Mouse (Mus musculus) heart, embryonic 13.5 days (tissue): ENCODE measurements around the gene Spef1. TPM values are rescaled to one million over a fixed set of nuclear protein-coding genes. Genes with fewer than 3 reads are reported as not detected.

ENCODE experiments used
- ATAC-seq: fragments of 200-750 bp; cut with Nextera tagmentation; 2 replicates; pipeline ENCODE4 v1.8.0; 2017; ENCODE audit warnings: moderate TSS enrichment; ENCODE audit not compliant: insufficient number of reproducible peaks, low FRiP score, low TSS enrichment; ENCODE audit errors: extremely low read depth
- H3K27ac ChIP-seq: fragments of 300-500 bp; sonication (generic); replicated peaks from 2 replicates; pipeline ENCODE4 v1.5.1; 2015; ENCODE audit warnings: moderate library complexity, mild to moderate bottlenecking, inconsistent platforms
- H3K27me3 ChIP-seq: fragments of 300-500 bp; sonication (generic); replicated peaks from 2 replicates; pipeline ENCODE4 v1.6.1; 2015; ENCODE audit warnings: mild to moderate bottlenecking, inconsistent platforms
- H3K36me3 ChIP-seq: fragments of 300-500 bp; sonication (generic); 2 replicates; pipeline ENCODE4 v1.6.1; 2015; ENCODE audit warnings: mild to moderate bottlenecking, inconsistent platforms
- H3K4me1 ChIP-seq: fragments of 300-500 bp; sonication (generic); 2 replicates; pipeline ENCODE4 v1.6.1; 2015; ENCODE audit warnings: inconsistent platforms
- H3K4me2 ChIP-seq: fragments of 300-500 bp; sonication (generic); 2 replicates; pipeline ENCODE4 v1.6.1; 2015; ENCODE audit warnings: inconsistent platforms, mild to moderate bottlenecking, moderate library complexity
- H3K4me3 ChIP-seq: fragments of 300-500 bp; sonication (generic); 2 replicates; pipeline ENCODE4 v1.5.1; 2015; ENCODE audit warnings: moderate library complexity, mild to moderate bottlenecking, inconsistent platforms
- H3K9ac ChIP-seq: fragments of 300-500 bp; sonication (generic); 2 replicates; pipeline ENCODE4 v1.6.1; 2015; ENCODE audit warnings: inconsistent platforms, mild to moderate bottlenecking, moderate library complexity
- H3K9me3 ChIP-seq: fragments of 300-500 bp; sonication (generic); 2 replicates; pipeline ENCODE4 v1.6.1; 2016; ENCODE audit warnings: inconsistent platforms
- WGBS: fragments of 180-500 bp; shearing (Covaris S2); methylation state at CpG from one replicate; pipeline ENCODE4 v1.1.7; 2015; ENCODE audit warnings: mixed read lengths; 5-methylcytosine and 5-hydroxymethylcytosine counted together
- polyA plus RNA-seq: library from polyadenylated mRNA; unstranded; fragments of >200 nt; fragmentation: Nextera tagmentation; extraction: Ambion mirVana; gene quantifications from 2 replicates; pipeline ENCODE4 v1.2.1, GENCODE M21; 2015

Spef1 gene
- polyA plus RNA-seq, 1 experiment from 2014 or later: 1.3 TPM

- ATAC-seq: no peak
- peak overlapping the region; percentile 65 for H3K4me2 ChIP-seq
- peak overlapping the region; percentile 69 for H3K9ac ChIP-seq
- peaks cover 9% of the 10 kb centered on the region for H3K36me3 ChIP-seq
- WGBS: 3% methylated on average over 43 of the region's 43 CpGs
- no peaks in the 10 kb centered on the region for H3K9me3 ChIP-seq
- H3K4me1 ChIP-seq: peaks cover 35% of the 10 kb centered on the region
- H3K27ac ChIP-seq: no peak overlapping the region
- peaks cover 56% of the 10 kb centered on the region for H3K27me3 ChIP-seq
- peak overlapping the region; percentile 40 for H3K4me3 ChIP-seq
These were observed 15.5 kb downstream of the Spef1 start for GRCm38 (mm10) chr2:131171401-131172104.

DNA sequence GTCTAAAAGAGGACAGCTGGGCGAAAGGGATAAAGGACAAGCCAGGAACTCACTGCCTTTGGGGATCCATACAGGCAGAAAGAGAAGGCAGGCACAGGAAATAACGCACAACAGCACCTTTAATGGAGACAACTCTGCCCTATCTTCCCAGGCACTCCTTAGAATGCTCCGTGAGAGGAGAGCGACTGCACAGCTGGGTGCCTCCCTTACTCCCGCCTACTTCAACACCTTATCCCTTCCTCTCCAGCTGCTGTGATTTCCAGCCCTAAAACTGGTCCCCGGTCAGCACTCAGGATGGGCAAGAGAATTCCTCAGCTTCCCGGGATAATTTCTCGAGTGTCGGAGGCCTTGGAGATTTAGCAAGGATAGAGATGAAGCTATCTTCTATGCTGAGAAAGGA, 16.1 kb downstream of the Spef1 start:
- no peak overlapping the region for H3K27ac ChIP-seq
- H3K9me3 ChIP-seq: no peaks in the 10 kb centered on the region
- H3K4me1 ChIP-seq: peaks cover 29% of the 10 kb centered on the region
- H3K4me2 ChIP-seq: peak overlapping the region; percentile 65
- H3K9ac ChIP-seq: peak overlapping the region; percentile 69; the same call in 1 of the 2 replicates
- ATAC-seq: no peak
- H3K4me3 ChIP-seq: peak overlapping the region; percentile 40
- WGBS: 13% methylated on average over 9 of the region's 9 CpGs
- peaks cover 3% of the 10 kb centered on the region for H3K36me3 ChIP-seq
- peaks cover 56% of the 10 kb centered on the region for H3K27me3 ChIP-seq

GRCm38 (mm10) chr2:131168914-131169313, 18.2 kb downstream of the Spef1 start:
- H3K4me1 ChIP-seq: peaks cover 14% of the 10 kb centered on the region
- no peak for ATAC-seq
- no peak overlapping the region for H3K9ac ChIP-seq
- no peak overlapping the region for H3K4me3 ChIP-seq
- no peaks in the 10 kb centered on the region for H3K36me3 ChIP-seq
- WGBS: 73% methylated on average over 1 of the region's 1 CpGs
- H3K4me2 ChIP-seq: no peak overlapping the region
- H3K27ac ChIP-seq: no peak overlapping the region
- H3K9me3 ChIP-seq: peaks cover 9% of the 10 kb centered on the region; the same call in 1 of the 2 replicates
- peaks cover 52% of the 10 kb centered on the region for H3K27me3 ChIP-seq

DNA sequence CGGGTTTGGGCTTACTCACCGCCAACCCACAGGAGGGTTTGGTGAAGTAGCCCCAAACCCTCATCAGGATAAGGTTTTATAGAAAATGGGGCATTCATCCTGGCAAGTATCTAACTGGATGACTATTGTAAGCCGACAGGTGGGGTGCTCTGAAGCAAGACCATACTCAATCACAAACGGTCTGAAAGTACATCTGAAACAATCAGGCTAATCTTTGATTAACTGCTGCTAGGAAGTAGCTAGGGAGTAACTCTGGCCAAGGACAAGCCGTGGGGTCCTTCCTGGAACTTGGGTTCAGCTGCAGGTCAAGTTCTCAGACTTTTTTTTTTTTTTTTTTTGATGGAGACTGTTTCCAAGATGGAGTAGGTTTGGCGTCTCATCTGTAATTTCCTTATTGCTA, 19.1 kb downstream of the Spef1 start:
- no peaks in the 10 kb centered on the region for H3K36me3 ChIP-seq
- peaks cover 42% of the 10 kb centered on the region for H3K27me3 ChIP-seq
- H3K9ac ChIP-seq: no peak overlapping the region
- H3K4me1 ChIP-seq: peaks cover 14% of the 10 kb centered on the region
- no peak overlapping the region for H3K4me3 ChIP-seq
- H3K27ac ChIP-seq: no peak overlapping the region
- peaks cover 9% of the 10 kb centered on the region; the same call in 1 of the 2 replicates for H3K9me3 ChIP-seq
- ATAC-seq: no peak
- 75% methylated on average over 6 of the region's 6 CpGs for WGBS
- H3K4me2 ChIP-seq: no peak overlapping the region

- Histone ChIP-seq H3K9ac (no peak overlapping the region), H3K27me3 (peaks cover 24% of the 10 kb centered on the region), H3K4me3 (no peak overlapping the region), H3K36me3 (no peaks in the 10 kb centered on the region), H3K9me3 (peaks cover 9% of the 10 kb centered on the region; the same call in 1 of the 2 replicates), H3K4me1 (peaks cover 7% of the 10 kb centered on the region), H3K27ac (no peak overlapping the region), H3K4me2 (no peak overlapping the region)
- no peak for ATAC-seq
- WGBS: 83% methylated on average over 2 of the region's 2 CpGs
These were observed 20.9 kb downstream of the Spef1 start for GRCm38 (mm10) chr2:131166172-131166571.

DNA sequence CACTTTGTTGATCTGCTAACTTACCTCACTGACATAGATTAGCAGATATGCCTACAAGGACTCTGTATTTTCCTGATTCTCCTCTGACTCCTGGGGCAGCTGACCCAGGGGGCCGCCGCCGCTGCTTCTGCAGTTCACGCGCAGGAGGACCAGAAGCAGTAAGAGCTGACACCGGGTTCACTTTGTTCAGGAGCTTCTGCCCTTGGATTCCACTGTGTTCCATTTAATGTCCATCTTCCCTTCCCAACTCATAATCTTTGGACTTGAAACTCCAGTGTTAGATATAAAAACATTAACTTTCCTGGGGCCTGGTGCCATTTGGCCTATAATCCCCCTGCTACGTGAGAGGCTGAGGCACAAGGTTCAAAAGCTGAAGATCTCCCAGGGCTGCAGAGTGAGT, 23.2 kb downstream of the Spef1 start:
- ATAC-seq: no peak
- H3K4me1 ChIP-seq: peaks cover 14% of the 10 kb centered on the region
- no peak overlapping the region for H3K4me2 ChIP-seq
- peaks cover 9% of the 10 kb centered on the region; the same call in 1 of the 2 replicates for H3K9me3 ChIP-seq
- H3K27me3 ChIP-seq: peaks cover 2% of the 10 kb centered on the region; the same call in 1 of the 2 replicates
- WGBS: 63% methylated on average over 7 of the region's 7 CpGs
- H3K36me3 ChIP-seq: no peaks in the 10 kb centered on the region
- H3K27ac ChIP-seq: no peak overlapping the region
- H3K9ac ChIP-seq: no peak overlapping the region
- no peak overlapping the region for H3K4me3 ChIP-seq

GRCm38 (mm10) chr2:131160671-131161111, 26.4 kb downstream of the Spef1 start:
- 0 out of 2 replicates have a peak, but pooled peaks have one; percentile 2 for ATAC-seq
- WGBS: 1% methylated on average over 17 of the region's 17 CpGs

GRCm38 (mm10) chr2:131159938-131160581, 27.0 kb downstream of the Spef1 start, which contains the start of gene 1700037H04Rik:
1700037H04Rik (minus strand) TSS chr2:131160081.
- Histone ChIP-seq H3K4me1 (peaks cover 49% of the 10 kb centered on the region), H3K4me2 (peak within 1 kb of the TSS; percentile 85), H3K9me3 (peaks cover 6% of the 10 kb centered on the region; the same call in 1 of the 2 replicates), H3K9ac (peak within 1 kb of the TSS; percentile 93), H3K36me3 (peaks cover 7% of the 10 kb centered on the region), H3K4me3 (peak within 1 kb of the TSS; percentile 82), H3K27me3 (no peaks in the 10 kb centered on the region), H3K27ac (peak within 1 kb of the TSS; percentile 92)
- under 1% methylated on average over 54 of the region's 54 CpGs for WGBS
- ATAC-seq: peak; percentile 95

More at GRCm38 (mm10) chr2:131160671-131161111, 26.4 kb downstream of the Spef1 start:
- Histone ChIP-seq H3K27ac (peak overlapping the region; percentile 92), H3K36me3 (peaks cover under 1% of the 10 kb centered on the region; the same call in 1 of the 2 replicates), H3K4me3 (peak overlapping the region; percentile 82), H3K9ac (peak overlapping the region; percentile 84), H3K9me3 (peaks cover 9% of the 10 kb centered on the region; the same call in 1 of the 2 replicates), H3K4me1 (peaks cover 44% of the 10 kb centered on the region), H3K4me2 (peak overlapping the region; percentile 85), H3K27me3 (no peaks in the 10 kb centered on the region)

- H3K9me3 ChIP-seq: peaks cover under 1% of the 10 kb centered on the region; the same call in 1 of the 2 replicates
- under 1% methylated on average over 18 of the region's 18 CpGs for WGBS
- H3K27me3 ChIP-seq: no peaks in the 10 kb centered on the region
- peak overlapping the region; percentile 92 for H3K27ac ChIP-seq
- peak; percentile 53 for ATAC-seq
- peak overlapping the region; percentile 85 for H3K4me2 ChIP-seq
- H3K4me1 ChIP-seq: peaks cover 53% of the 10 kb centered on the region
- peak overlapping the region; percentile 82 for H3K4me3 ChIP-seq
- peaks cover 13% of the 10 kb centered on the region for H3K36me3 ChIP-seq
- H3K9ac ChIP-seq: peak overlapping the region; percentile 93
These were observed 27.6 kb downstream of the Spef1 start for GRCm38 (mm10) chr2:131159491-131159910.

GRCm38 (mm10) chr2:131156987-131157386, 30.1 kb downstream of the Spef1 start:
- Histone ChIP-seq H3K27ac (no peak overlapping the region), H3K36me3 (peaks cover 28% of the 10 kb centered on the region), H3K4me1 (peaks cover 57% of the 10 kb centered on the region), H3K9me3 (no peaks in the 10 kb centered on the region), H3K4me2 (peak overlapping the region; percentile 85), H3K4me3 (no peak overlapping the region), H3K9ac (no peak overlapping the region), H3K27me3 (no peaks in the 10 kb centered on the region)
- 84% methylated on average over 7 of the region's 7 CpGs for WGBS
- ATAC-seq: no peak

GRCm38 (mm10) chr2:131154036-131154435, 33.0 kb downstream of the Spef1 start:
- peaks cover 57% of the 10 kb centered on the region for H3K36me3 ChIP-seq
- H3K27ac ChIP-seq: no peak overlapping the region
- H3K4me2 ChIP-seq: no peak overlapping the region
- H3K27me3 ChIP-seq: no peaks in the 10 kb centered on the region
- no peak for ATAC-seq
- H3K9me3 ChIP-seq: no peaks in the 10 kb centered on the region
- H3K4me1 ChIP-seq: peaks cover 45% of the 10 kb centered on the region
- no peak overlapping the region for H3K9ac ChIP-seq
- WGBS: 91% methylated on average over 4 of the region's 4 CpGs
- no peak overlapping the region for H3K4me3 ChIP-seq
